Mouse (Mus musculus): ENCODE measurements at regions not wholly inside any gene's neighbourhood (a gene's known extent, or its start where the extent isn't known, plus 50 kb on each side); places are given as distances from the start of the nearest gene placed in this dataset.

DNA sequence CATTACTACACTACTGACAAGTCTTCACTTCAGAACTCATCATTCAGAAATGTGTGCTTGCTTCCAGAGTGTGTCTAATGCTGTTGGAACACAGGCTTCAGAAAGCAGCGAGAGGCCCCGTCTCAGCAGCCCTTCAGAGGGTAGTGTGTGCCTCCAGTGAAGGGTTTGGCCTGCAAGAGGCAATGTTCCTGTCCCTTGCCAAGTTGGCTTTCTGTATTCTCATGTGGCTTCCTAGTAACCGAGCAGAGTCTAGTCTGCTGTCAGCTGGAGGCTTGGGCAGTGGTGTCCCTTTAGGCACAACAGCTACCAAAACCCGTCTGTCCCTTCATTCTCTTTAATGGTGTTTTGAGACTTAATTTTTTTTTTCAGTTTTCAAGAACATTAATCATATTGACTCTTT is 173.3 kb upstream of the Col8a1 start:
- TF ChIP-seq POLR2A (IDR thresholded peaks at IDR 0.05; ENCODE audit: control insufficient read depth, low read depth, low read length), result no peak
- no peak for TF ChIP-seq CTCF (IDR thresholded peaks at IDR 0.05; ENCODE audit: control insufficient read depth, insufficient read depth, insufficient replicate concordance, low read depth, low read length)

All from testis, adult 2 months (tissue).